Mouse (Mus musculus): ENCODE results near the gene Josd2. TPM values are rescaled to one million over a fixed set of nuclear protein-coding genes. Genes with fewer than 3 reads are reported as not detected.

Gene Josd2
- polyA plus RNA-seq, 3 experiments from 2014 or later: 46.9 to 62.6 (median 47.0) TPM

GRCm38 (mm10) chr7:44446070-44446855 lies 21.5 kb upstream of the Josd2 start:
- ATAC-seq: no peak

GRCm38 (mm10) chr7:44453256-44453655 lies 14.5 kb upstream of the Josd2 start:
- ATAC-seq: no peak

DNA sequence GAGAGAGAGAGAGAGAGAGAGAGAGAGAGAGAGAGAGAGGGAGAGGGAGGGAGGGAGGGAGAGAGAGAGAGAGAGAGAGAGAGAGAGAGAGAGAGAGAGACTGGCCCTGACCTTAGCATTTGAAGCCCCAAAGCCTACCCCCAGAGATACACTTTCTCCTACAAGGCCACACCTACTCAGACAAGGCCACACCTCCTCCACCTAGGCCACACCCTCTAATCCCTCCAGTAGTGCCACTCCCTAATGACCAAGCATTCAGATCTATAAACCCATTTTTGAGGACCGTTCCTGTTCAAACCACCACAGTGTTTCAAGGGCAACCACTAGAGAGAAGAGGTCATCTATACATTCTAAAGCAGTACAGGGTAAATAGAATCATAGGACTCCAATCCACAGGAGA lies 11.5 kb upstream of the Josd2 start:
- no peak for ATAC-seq

- no peak for ATAC-seq
Observed at GRCm38 (mm10) chr7:44460067-44460466, 7.7 kb upstream of the Josd2 start.

- no peak for ATAC-seq
Observed at GRCm38 (mm10) chr7:44460767-44461502, 6.8 kb upstream of the Josd2 start.

DNA sequence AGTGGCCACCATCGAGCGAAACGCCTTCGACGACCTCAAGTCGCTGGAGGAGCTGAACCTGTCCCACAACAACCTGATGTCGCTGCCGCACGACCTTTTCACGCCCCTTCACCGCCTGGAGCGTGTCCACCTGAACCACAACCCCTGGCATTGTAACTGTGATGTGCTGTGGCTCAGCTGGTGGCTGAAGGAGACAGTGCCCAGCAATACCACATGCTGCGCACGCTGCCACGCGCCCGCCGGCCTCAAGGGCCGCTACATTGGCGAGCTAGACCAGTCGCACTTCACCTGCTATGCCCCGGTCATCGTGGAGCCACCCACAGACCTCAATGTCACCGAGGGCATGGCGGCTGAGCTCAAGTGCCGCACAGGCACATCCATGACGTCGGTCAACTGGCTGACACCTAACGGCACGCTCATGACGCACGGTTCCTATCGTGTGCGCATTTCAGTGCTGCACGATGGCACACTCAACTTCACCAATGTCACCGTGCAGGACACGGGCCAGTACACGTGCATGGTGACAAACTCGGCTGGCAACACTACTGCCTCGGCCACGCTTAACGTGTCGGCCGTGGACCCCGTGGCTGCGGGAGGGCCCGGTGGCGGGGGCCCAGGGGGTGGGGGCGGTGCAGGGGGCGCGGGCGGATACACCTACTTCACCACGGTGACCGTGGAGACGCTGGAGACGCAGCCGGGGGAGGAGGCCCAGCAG lies 6.1 kb upstream of the Josd2 start:
- ATAC-seq: no peak

GRCm38 (mm10) chr7:44462218-44463055 lies 5.3 kb upstream of the Josd2 start:
- ATAC-seq: no peak

DNA sequence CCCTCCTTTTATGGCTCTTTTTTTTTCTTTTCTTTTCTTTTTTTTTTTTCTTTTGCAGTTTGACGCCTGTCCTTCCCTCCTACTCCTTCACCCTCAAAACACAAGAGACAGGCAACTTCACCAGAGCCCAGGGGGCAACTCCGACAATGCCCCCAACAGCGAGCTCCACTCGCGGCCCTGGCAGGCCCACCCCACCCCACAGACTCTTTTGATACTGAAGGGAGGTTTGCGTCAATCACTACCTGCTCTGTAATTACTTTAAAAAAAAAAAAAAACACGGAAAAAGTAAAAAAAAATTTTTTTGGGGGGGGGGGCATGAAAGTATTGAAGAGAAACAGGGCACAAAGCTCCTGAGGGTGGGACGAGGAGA lies 4.7 kb upstream of the Josd2 start:
- no peak for ATAC-seq

DNA sequence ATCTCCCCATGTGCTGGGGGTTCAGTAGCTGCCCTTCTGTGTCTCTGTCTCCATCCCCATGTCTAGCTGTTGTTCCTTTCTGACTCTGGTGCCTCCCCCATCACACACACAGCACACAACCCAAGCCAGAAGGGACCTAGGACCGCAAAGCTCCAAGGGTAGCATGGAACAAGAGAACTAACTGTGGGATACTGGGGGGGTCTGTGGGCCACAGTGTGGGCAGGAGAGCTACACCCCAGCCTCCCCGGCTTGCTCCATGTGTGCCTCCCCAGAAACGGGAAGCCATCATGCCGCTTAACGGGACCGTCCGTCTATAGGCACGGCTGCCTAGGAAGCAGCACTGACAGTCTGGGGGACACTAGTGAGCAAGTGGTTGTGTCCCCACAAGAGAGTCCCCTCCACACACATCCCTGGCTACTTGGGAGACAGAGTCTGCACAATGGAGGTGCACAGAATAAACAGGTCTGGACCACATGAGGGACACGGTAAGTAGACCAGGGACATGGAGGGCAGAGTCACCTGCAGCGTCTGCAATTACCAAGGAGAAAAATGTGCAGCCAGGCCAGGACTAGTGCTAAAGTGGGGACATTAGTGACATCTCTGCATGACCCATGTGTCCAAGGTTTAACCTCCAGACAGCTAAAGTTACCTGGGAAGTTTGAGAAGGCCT lies 4.1 kb upstream of the Josd2 start:
- ATAC-seq: no peak

GRCm38 (mm10) chr7:44464511-44464910 lies 3.3 kb upstream of the Josd2 start:
- no peak for ATAC-seq

GRCm38 (mm10) chr7:44465111-44465510 lies 2.7 kb upstream of the Josd2 start, which contains the start of gene Aspdh:
TSS of gene Aspdh (plus strand) at chr7:44465391.
- ATAC-seq: no peak

DNA sequence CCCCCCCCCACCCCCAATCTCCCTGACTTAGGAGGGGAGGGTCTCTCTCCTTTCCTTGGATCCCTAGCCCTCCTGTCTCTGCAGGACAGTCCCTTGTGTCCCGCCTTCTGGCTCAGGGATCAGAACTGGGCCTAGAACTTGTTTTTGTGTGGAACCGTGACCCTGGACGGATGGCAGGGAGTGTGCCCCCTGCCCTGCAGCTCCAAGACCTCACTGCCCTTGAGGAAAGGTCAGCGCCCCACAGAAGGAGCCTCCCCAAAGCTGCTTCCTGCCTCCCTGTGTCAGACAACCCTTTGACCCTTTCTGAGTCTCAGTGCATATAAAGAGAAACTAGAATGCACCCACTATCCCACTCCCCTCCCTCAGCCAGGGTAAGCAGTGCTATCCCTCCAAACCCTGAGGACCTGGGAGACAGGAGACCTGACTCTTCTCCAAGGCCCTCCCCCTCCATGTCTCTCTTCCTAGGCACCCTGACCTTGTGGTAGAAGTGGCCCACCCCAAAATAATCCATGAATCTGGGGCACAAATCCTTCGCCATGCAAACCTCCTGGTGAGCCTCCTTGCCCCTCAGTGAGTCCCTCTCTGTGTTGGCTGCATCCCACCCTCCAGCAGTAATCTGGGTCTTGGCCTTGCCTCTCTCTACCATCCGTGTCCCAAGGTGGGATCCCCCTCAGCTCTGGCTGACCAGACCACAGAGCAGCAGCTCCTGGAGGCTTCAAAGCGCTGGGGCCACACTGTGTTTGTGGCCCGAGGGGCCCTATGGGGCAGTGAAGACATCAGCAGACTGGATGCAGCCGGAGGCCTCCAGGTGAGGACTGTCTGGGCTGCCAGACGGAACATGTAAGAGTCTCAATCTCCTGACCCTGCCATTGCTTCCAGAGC lies 1.5 kb upstream of the Josd2 start:
- ATAC-seq: no peak

- ATAC-seq: no peak
Observed at GRCm38 (mm10) chr7:44466888-44467311, 880 bp upstream of the Josd2 start.

DNA sequence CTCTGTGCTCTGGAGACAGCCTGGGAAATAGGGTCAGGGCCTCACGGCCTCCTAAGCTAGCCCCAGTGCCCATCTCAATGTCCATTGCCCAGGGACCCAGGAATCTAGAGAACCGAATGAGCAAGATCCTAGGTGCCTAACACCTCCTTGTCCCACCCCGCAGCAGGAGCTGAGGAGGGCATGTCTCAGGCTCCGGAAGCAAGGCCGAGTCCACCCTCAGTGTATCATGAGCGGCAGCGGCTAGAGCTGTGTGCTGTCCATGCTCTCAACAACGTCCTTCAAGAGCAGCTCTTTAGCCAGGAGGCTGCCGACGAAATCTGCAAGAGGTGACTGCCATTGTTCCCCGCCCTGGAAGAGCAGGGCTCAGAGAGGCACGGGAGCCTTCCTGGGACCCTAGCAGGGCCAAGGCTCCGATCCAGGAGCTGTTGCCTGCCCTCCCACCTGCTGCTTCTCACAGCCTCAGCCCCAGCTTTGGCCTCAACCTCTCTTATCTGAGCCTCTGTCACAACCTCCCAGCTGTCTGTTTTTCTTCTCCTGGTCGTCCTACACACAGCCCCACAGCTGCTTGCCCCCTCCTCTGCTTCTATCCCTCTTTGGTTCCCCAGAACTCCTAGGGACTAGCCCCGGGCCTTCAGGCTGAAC lies 985 bp downstream of the Josd2 start:
- no peak for ATAC-seq

DNA sequence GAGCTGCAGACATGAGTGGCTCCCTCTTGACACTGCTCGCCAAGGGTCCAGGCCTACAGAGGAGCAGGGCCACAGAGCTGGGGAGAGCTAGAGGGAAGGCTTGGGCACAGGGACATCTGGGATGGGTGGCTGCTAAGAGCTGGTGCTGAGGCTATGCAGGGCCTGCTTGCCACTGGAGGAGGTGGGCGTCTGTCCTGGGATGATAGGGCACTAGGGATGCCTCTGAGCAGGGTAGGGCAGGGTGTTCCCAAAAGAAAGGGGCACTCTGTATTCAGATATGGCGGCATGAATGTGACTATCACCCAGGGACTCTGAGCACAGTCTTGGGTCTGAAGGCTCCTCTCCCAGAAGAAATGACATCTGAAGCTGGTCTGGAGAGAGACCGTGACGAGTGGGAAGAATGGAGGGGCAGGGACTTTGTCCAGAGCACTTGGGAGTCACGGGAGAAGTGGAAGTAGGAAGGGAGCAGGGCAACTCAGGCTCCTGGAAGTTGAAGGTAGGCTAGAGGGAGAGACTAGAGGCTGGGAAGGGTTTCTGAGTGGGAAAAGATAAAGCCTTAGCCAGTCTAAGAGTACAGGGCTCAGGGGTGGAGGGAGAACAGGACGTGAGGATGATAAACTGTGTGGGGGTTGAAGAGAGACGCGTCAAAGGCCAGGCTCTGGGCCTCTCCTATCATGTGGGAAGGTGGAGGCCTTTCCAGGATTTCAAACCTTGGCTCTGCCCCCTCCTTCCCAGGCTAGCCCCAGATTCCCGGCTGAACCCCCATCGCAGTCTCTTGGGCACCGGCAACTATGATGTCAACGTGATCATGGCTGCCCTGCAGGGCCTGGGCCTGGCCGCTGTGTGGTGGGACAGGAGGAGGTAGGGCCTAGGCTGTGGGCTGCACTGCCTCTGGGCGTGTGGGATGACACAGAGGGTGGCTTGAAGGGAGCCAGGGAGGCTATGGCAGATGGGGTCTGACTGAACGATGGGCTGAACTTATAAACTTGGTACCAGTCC lies 2.2 kb downstream of the Josd2 start:
- no peak for ATAC-seq

DNA sequence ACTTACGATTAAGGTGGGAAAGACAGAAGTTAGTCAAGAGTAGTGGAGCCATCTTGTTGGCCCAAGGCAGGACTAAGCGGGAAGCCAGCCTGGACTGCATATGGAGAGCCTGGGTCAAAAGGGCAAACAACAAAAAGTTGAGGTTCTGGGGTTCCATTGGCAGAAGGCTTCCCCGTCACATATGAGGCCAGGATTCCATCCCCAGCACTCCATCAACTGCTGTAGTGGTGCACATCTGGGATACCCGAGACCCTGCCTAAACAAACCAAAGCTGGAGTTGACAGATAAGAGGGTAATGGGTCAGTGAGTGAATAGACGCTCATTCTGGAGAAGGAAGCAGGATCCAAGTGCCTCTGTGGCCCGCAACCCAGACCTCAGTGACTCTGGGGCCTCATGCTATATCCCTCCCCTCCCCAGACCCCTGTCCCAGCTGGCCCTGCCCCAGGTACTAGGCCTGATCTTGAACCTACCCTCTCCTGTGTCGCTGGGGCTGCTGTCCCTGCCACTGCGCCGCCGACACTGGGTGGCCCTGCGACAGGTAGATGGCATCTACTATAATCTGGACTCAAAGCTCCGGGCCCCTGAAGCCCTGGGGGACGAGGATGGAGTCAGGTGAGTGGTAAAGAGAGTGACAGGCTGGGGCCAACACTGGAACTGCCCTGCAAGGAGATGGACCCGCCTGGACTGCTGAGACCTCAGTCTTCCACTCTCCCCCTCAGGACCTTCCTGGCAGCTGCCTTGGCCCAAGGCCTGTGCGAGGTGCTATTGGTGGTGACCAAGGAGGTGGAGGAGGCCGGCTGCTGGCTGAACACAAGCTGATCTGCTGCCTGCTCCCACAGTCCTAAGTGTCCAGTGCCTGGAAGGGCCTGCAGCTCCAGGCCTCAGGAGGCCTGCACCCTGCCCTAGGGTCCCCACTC lies 3.2 kb downstream of the Josd2 start:
- ATAC-seq: no peak

DNA sequence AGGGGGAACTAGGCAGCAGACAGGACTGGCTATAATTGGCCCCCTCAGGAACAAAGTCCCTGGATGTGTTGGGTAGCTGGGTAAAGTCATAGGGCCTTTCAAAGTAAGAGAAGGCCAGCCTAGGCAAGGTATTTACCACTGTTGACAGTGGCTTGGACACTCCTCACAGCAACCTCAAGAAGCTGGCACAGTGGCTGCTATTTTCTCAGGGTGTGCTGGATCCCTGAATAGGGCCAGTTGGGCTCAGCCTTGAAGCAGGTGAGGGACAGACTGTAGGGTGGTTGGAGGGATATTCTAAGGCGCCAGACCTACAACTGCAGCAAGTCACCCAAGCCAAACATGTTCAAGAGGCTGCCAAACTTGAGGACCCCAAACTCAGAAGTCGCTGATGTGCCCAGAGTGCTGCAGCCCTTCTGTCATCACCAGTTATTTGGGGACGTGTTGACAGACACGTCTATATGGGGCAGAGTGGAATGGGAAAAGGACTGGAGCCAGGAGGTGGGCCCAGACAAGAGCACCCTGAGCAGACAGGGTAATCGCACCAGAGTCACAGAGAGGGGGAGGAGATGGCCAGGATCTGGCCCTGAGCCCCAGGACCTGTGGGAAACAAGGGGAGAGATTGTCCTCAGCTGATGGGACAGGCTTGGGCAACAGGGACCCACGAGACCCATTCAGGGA lies 4.2 kb downstream of the Josd2 start:
- no peak for ATAC-seq

Data from inflammation-experienced regulatory T-cells, adult 6 months (primary cell).